Mouse (Mus musculus) liver, embryonic 12.5 days (tissue): ENCODE results near the gene Cdkl5. TPM values are rescaled to one million over a fixed set of nuclear protein-coding genes. Genes with fewer than 3 reads are reported as not detected.

Experiments used
- ATAC-seq: fragments of 200-750 bp; cut with Nextera tagmentation; 2 replicates; pipeline ENCODE4 v1.8.0; 2017; ENCODE audit warnings: moderate number of reproducible peaks, mild to moderate bottlenecking, moderate library complexity
- H3K27ac ChIP-seq: fragments of 300-500 bp; sonication (generic); 2 replicates; pipeline ENCODE4 v1.5.1; 2016; ENCODE audit warnings: mild to moderate bottlenecking
- H3K27me3 ChIP-seq: fragments of 300-500 bp; sonication (generic); replicated peaks from 2 replicates; pipeline ENCODE4 v1.6.1; 2016; ENCODE audit warnings: mild to moderate bottlenecking, moderate library complexity
- H3K36me3 ChIP-seq: fragments of 300-500 bp; sonication (generic); 2 replicates; pipeline ENCODE4 v1.6.1; 2016; ENCODE audit warnings: mild to moderate bottlenecking, moderate library complexity
- H3K4me1 ChIP-seq: fragments of 300-500 bp; sonication (generic); 2 replicates; pipeline ENCODE4 v1.6.1; 2016
- H3K4me2 ChIP-seq: fragments of 300-500 bp; sonication (generic); 2 replicates; pipeline ENCODE4 v1.6.1; 2016; ENCODE audit warnings: mild to moderate bottlenecking, moderate library complexity
- H3K4me3 ChIP-seq: fragments of 300-500 bp; sonication (generic); 2 replicates; pipeline ENCODE4 v1.5.1; 2016; ENCODE audit warnings: mild to moderate bottlenecking, moderate library complexity
- H3K9ac ChIP-seq: fragments of 300-500 bp; sonication (generic); 2 replicates; pipeline ENCODE4 v1.6.1; 2016; ENCODE audit warnings: mild to moderate bottlenecking, moderate library complexity
- H3K9me3 ChIP-seq: fragments of 300-500 bp; sonication (generic); replicated peaks from 2 replicates; pipeline ENCODE4 v1.6.1; 2016; ENCODE audit warnings: mild to moderate bottlenecking, moderate library complexity
- WGBS: fragments of 180-500 bp; shearing (Covaris S2); methylation state at CpG from one replicate; pipeline ENCODE4 v1.1.7; 2016; ENCODE audit not compliant: insufficient replicate concordance; 5-methylcytosine and 5-hydroxymethylcytosine counted together
- polyA plus RNA-seq: library from polyadenylated mRNA; unstranded; fragments of >200 nt; fragmentation: Nextera tagmentation; extraction: Ambion mirVana; gene quantifications from 2 replicates; pipeline ENCODE4 v1.2.1, GENCODE M21; 2016

Cdkl5 gene
- 0.45 and 0.48 TPM in 2 replicates for polyA plus RNA-seq

GRCm38 (mm10) chrX:160994543-160995121 lies at the start of gene Cdkl5:
Gene Cdkl5 (minus strand): TSS chrX:160994704.
- H3K4me3 ChIP-seq = peak within 1 kb of the TSS; percentile 66
- H3K9ac ChIP-seq = peak within 1 kb of the TSS; percentile 67
- H3K36me3 ChIP-seq = no peaks in the 10 kb centered on the region
- WGBS = 16% methylated on average over 53 of the region's 53 CpGs
- peak; percentile 97 for ATAC-seq
- H3K27me3 ChIP-seq = peaks cover 23% of the 10 kb centered on the region
- H3K9me3 ChIP-seq = no peaks in the 10 kb centered on the region
- no peak within 1 kb of the TSS for H3K27ac ChIP-seq
- no peaks in the 10 kb centered on the region for H3K4me1 ChIP-seq
- peak within 1 kb of the TSS; percentile 89 for H3K4me2 ChIP-seq

DNA sequence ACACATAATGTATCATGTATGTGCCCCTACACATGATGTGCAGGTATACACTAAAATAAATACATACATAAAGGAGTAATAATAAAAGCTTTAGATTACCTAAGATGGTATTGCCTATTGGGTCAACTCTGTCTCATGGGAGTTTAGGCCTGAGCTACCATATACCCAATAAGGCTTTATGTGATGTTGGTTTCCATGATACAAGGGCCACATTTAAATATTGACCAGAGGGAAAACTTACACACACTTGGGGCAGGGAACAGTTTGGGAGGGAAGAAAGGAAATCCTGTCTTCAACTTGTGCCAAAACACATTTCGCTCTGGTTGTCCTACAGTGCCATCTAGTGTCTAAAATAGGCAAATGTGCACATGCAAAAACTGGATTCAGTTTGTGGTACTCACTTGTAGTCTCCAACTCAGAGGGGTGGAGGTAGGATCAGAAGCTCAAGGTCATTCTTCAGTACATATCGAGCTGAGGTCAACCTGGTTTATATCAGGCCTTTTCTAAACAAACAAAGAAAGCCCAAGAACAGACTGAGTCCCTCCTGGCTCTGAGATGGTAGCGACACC lies 38.8 kb upstream of the Cdkl5 start:
- no peak overlapping the region for H3K9ac ChIP-seq
- no peaks in the 10 kb centered on the region for H3K36me3 ChIP-seq
- H3K4me1 ChIP-seq = no peaks in the 10 kb centered on the region
- H3K27ac ChIP-seq = no peak overlapping the region
- ATAC-seq = no peak
- H3K27me3 ChIP-seq = no peaks in the 10 kb centered on the region
- H3K9me3 ChIP-seq = no peaks in the 10 kb centered on the region
- no peak overlapping the region for H3K4me2 ChIP-seq
- 27% methylated on average over 3 of the region's 3 CpGs for WGBS
- no peak overlapping the region for H3K4me3 ChIP-seq

DNA sequence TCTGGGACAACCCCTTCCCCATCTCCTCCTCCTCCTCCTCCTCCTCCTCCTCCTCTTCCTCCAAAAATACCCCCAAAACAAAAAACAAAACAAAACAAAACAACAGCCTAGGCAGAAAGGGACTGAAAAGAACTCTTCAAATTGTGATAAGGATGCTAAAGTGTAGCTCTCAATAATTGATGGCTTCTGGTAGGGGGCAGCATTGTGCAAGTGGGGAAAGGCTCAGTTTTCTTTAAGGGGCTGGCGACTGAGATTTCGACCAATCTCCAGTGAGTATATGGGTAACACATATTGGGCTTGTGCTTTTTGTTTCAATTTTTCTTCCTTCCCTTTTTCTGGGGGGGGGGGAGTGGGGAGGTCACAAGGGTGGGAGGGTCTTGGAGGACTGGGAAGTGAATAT lies 37.9 kb upstream of the Cdkl5 start:
- ATAC-seq = no peak
- 25% methylated on average over 2 of the region's 2 CpGs for WGBS

DNA sequence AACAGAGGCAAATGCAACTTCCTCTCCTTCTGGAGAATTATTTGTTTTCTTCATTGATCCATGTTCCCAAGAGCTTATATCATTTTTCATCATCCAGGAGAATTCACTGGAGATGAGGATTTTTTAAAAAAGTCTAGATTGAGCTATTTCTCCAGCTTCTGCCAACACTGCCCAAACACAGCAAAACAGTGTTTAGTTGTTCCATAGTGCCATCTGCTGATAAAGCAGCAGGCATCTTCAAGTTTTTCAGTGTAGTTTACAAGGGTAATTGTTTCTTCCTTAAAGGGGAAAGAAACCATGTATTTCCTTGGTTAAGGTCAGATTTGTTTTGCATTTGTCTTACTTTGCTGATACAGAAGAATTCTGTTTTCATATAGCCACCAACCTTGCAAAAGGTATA lies 35.7 kb upstream of the Cdkl5 start:
- no peaks in the 10 kb centered on the region for H3K4me1 ChIP-seq
- no peak overlapping the region for H3K4me3 ChIP-seq
- H3K9ac ChIP-seq = no peak overlapping the region
- no peak overlapping the region for H3K27ac ChIP-seq
- no peak overlapping the region for H3K4me2 ChIP-seq
- no peaks in the 10 kb centered on the region for H3K36me3 ChIP-seq
- H3K9me3 ChIP-seq = no peaks in the 10 kb centered on the region
- no peaks in the 10 kb centered on the region for H3K27me3 ChIP-seq
- no peak for ATAC-seq

More for the DNA sequence above, 37.9 kb upstream of the Cdkl5 start:
- no peaks in the 10 kb centered on the region for H3K36me3 ChIP-seq
- no peak overlapping the region for H3K9ac ChIP-seq
- no peak overlapping the region for H3K4me3 ChIP-seq
- no peaks in the 10 kb centered on the region for H3K4me1 ChIP-seq
- no peak overlapping the region for H3K27ac ChIP-seq
- no peak overlapping the region for H3K4me2 ChIP-seq
- no peaks in the 10 kb centered on the region for H3K9me3 ChIP-seq
- no peaks in the 10 kb centered on the region for H3K27me3 ChIP-seq

- Histone ChIP-seq H3K4me2 (no peak overlapping the region), H3K27me3 (no peaks in the 10 kb centered on the region), H3K27ac (no peak overlapping the region), H3K36me3 (no peaks in the 10 kb centered on the region), H3K4me1 (no peaks in the 10 kb centered on the region), H3K9ac (no peak overlapping the region), H3K9me3 (no peaks in the 10 kb centered on the region), H3K4me3 (no peak overlapping the region)
- no peak for ATAC-seq
- 55% methylated on average over 2 of the region's 2 CpGs for WGBS
Observed at GRCm38 (mm10) chrX:161024475-161024874, 30.0 kb upstream of the Cdkl5 start.

DNA sequence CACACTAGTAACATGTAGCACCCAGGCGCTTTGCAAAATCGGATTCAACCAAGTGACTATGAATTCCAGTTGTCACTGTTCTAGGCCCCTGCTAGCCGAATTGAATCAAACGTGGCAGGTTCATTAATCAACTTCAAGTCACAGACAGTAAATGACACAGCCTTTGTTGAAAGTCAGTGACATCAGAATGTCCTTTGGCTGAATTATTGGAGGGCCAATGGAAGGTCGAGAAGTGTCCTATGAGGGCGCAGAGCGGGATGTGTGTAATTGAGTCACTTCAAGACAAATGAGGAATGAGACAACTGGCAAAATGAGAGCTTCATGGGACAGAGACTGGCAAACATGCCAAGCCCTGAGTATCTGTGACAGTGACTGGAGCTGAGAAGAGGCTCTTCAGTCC lies 27.0 kb upstream of the Cdkl5 start:
- 77% methylated on average over 7 of the region's 7 CpGs for WGBS
- H3K9ac ChIP-seq = no peak overlapping the region
- H3K9me3 ChIP-seq = no peaks in the 10 kb centered on the region
- H3K27ac ChIP-seq = no peak overlapping the region
- H3K4me3 ChIP-seq = no peak overlapping the region
- H3K27me3 ChIP-seq = no peaks in the 10 kb centered on the region
- no peak overlapping the region for H3K4me2 ChIP-seq
- no peaks in the 10 kb centered on the region for H3K4me1 ChIP-seq
- no peaks in the 10 kb centered on the region for H3K36me3 ChIP-seq
- ATAC-seq = no peak

DNA sequence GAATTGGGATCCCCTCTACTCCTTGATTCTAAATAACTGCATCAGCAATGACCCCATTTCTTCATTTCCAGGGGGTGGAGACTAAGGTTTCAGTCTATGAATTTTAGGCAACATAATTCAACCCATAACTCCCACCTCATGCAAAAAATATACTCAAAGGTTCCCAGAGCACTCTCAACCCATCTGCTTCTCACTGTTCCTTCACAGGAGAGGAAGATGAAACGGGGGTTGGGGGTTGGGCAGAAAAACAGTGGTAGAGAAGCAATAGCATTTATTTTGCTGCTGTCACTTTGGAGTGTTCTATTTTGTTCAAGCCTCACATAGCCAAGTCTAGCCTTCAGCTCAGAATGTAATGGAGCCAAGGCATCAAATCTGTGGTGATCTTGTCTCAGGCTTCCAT lies 23.7 kb upstream of the Cdkl5 start:
- ATAC-seq = no peak
- Histone ChIP-seq H3K27me3 (no peaks in the 10 kb centered on the region), H3K9me3 (no peaks in the 10 kb centered on the region), H3K27ac (no peak overlapping the region), H3K4me2 (no peak overlapping the region), H3K36me3 (no peaks in the 10 kb centered on the region), H3K9ac (no peak overlapping the region), H3K4me1 (no peaks in the 10 kb centered on the region), H3K4me3 (no peak overlapping the region)
- 35% methylated on average over 1 of the region's 1 CpGs for WGBS

- no peaks in the 10 kb centered on the region for H3K9me3 ChIP-seq
- no peaks in the 10 kb centered on the region for H3K4me1 ChIP-seq
- 92% methylated on average over 1 of the region's 1 CpGs for WGBS
- no peaks in the 10 kb centered on the region for H3K36me3 ChIP-seq
- H3K27me3 ChIP-seq = 0 out of 2 replicates have a peak, but pooled peaks cover 4% of the 10 kb centered on the region
- H3K4me2 ChIP-seq = no peak overlapping the region
- H3K9ac ChIP-seq = no peak overlapping the region
- no peak for ATAC-seq
- H3K27ac ChIP-seq = no peak overlapping the region
- no peak overlapping the region for H3K4me3 ChIP-seq
Observed at GRCm38 (mm10) chrX:161006272-161006671, 11.8 kb upstream of the Cdkl5 start.

GRCm38 (mm10) chrX:160996051-160996450 lies 1.5 kb upstream of the Cdkl5 start:
- Histone ChIP-seq H3K9ac (no peak overlapping the region), H3K4me2 (no peak overlapping the region; the same call in 1 of the 2 replicates), H3K27ac (no peak overlapping the region), H3K36me3 (no peaks in the 10 kb centered on the region), H3K9me3 (no peaks in the 10 kb centered on the region), H3K4me3 (no peak overlapping the region), H3K4me1 (no peaks in the 10 kb centered on the region), H3K27me3 (peaks cover 29% of the 10 kb centered on the region)
- WGBS = 13% methylated on average over 5 of the region's 5 CpGs
- ATAC-seq = no peak

- peak; percentile 64 for ATAC-seq
- H3K4me3 ChIP-seq = peak overlapping the region; percentile 66
- H3K9ac ChIP-seq = peak overlapping the region; percentile 61
- peak overlapping the region; percentile 89 for H3K4me2 ChIP-seq
- H3K27ac ChIP-seq = no peak overlapping the region
- H3K4me1 ChIP-seq = no peaks in the 10 kb centered on the region
- H3K27me3 ChIP-seq = peaks cover 23% of the 10 kb centered on the region
- WGBS = 9% methylated on average over 31 of the region's 31 CpGs
- H3K9me3 ChIP-seq = no peaks in the 10 kb centered on the region
- no peaks in the 10 kb centered on the region for H3K36me3 ChIP-seq
Observed at GRCm38 (mm10) chrX:160995131-160995667, 695 bp upstream of the Cdkl5 start.

- peak; percentile 56 for ATAC-seq
- WGBS = 11% methylated on average over 39 of the region's 39 CpGs
- no peak overlapping the region for H3K27ac ChIP-seq
- peak overlapping the region; percentile 89 for H3K4me2 ChIP-seq
- no peaks in the 10 kb centered on the region for H3K36me3 ChIP-seq
- H3K9ac ChIP-seq = peak overlapping the region; percentile 67
- H3K27me3 ChIP-seq = peaks cover 23% of the 10 kb centered on the region
- H3K4me3 ChIP-seq = peak overlapping the region; percentile 66
- H3K9me3 ChIP-seq = no peaks in the 10 kb centered on the region
- H3K4me1 ChIP-seq = no peaks in the 10 kb centered on the region
Observed at GRCm38 (mm10) chrX:160993749-160994539, 560 bp downstream of the Cdkl5 start.

DNA sequence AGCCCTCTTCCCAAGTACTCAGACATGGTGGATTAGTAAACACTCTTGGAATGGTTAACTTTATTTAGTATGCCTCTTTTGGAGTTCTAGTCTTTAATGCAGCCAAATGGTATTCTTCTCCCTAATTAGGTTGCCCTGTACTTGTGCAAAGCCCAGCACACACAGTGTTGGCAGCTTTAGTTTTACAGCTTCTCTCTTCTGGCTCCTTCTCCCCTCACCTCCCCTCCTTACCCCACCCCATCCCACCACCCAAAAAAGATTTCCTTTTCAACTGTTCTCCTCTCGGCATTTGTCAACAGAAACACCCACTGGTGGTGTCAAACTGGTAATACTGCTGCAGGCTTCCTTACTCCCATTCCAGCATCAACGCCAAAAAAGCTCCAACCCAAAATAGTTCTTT lies 1.8 kb downstream of the Cdkl5 start:
- Histone ChIP-seq H3K27ac (no peak overlapping the region), H3K4me2 (no peak overlapping the region), H3K9me3 (no peaks in the 10 kb centered on the region), H3K27me3 (peaks cover 23% of the 10 kb centered on the region), H3K9ac (no peak overlapping the region), H3K36me3 (no peaks in the 10 kb centered on the region), H3K4me3 (no peak overlapping the region), H3K4me1 (no peaks in the 10 kb centered on the region)
- WGBS = 49% methylated on average over 2 of the region's 2 CpGs
- no peak for ATAC-seq
